Mouse (Mus musculus) thymus, postnatal 4 days (tissue): ENCODE measurements around the gene Nol11.
"Not testable (repeated sequence)": the region's sequence is repeated elsewhere in the genome, so short reads cannot be mapped to it uniquely, and the experiment has no call there.

Source experiments
- DNase-seq: peaks from one replicate; pipeline ENCODE4 v3.0.0; 2021

The Nol11 gene

GRCm38 (mm10) chr11:107154431-107154830 lies 34.8 kb downstream of the Nol11 start:
- no peak for DNase-seq

- DNase-seq = no peak
These were observed 35.5 kb downstream of the Nol11 start for GRCm38 (mm10) chr11:107153645-107154044.

DNA sequence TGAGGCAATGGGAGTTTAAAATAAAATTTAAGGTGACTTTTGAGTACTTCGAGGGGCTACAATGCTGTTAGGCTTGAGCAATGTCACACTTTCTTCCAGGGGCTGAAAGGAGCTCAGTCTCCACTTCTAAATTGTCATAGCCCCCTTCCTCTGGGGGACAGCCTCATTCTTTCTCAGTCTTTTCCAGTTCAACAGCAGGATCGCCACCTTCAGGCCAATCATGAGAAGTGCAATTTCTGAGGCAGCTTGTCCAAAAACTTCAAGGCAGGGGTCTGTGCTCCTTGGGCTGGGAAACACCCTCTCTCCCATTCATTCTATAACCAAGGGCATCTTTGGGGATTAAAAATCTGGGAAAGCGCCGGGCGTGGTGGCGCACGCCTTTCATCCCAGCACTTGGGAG lies 37.4 kb downstream of the Nol11 start:
- peak; percentile 66 for DNase-seq

- DNase-seq = not testable (repeated sequence)
These were observed 45.2 kb downstream of the Nol11 start for GRCm38 (mm10) chr11:107143956-107144355.

GRCm38 (mm10) chr11:107142382-107142781 lies 46.8 kb downstream of the Nol11 start:
- DNase-seq = no peak

DNA sequence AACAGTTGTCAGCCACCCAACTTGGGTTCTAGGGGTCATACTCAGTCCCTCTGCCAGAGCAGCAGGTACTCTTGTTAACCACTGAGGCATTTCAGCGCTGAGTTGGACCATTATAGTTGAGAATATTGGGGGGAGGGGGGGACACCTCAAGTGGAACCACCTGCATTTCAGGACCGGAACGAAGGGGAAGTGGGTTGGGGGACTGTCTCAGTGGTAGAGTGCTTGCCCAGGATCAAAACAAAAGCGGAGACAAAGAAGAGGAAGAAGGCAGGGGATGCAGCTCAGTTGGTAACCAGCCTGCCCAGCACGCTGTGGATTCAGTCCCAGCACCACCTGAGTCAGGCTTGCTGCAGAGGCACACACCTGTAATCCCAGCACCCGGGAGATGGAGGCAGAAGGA lies 48.4 kb downstream of the Nol11 start:
- DNase-seq = peak; percentile 63

DNA sequence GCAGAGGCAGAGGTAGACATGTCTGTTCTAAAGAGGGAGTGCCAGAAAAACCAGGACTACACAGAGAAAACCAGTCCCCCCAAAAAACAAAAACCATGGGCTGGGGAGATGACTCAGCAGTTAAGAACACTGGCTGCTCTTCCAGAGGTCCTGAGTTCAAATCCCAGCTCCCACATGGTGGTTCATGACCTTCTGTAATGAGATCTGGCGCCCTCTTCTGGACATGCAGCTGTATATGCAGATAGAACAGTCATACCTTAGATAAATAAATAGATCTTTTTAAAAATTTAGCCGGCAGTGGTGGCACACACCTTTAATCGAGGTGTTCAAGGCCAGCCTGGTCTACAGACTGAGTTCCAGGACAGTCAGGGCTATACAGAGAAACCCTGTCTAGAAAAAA lies 50.5 kb downstream of the Nol11 start:
- peak; percentile 82 for DNase-seq

DNA sequence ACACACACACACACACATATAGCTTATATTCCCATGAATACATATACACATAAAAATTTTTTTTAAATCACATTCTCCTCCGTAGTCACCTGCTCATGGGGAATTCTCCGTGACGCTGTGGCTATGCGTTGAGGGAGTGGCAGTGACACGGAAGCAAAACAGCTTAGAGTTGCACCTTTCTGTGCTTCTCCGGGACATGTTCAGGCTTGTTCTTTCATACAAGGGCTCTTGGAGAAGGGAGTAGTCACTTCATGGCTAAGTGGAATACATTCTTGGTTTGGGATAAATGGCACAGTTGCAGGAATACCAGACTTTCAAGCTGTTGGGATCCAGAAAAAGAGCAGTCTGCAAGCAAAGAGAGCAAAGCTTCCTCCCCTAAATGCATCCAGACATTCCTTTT lies 51.6 kb downstream of the Nol11 start:
- no peak for DNase-seq

GRCm38 (mm10) chr11:107136458-107136857 lies 52.7 kb downstream of the Nol11 start:
- not testable (repeated sequence) for DNase-seq

- peak; percentile 70 for DNase-seq
These were observed 53.4 kb downstream of the Nol11 start for GRCm38 (mm10) chr11:107135741-107136140.

- DNase-seq = no peak
These were observed 56.8 kb downstream of the Nol11 start for GRCm38 (mm10) chr11:107132426-107132825.

- peak; percentile 95 for DNase-seq
These were observed 57.3 kb downstream of the Nol11 start, which contains the start of gene Bptf for GRCm38 (mm10) chr11:107131749-107132421. Gene Bptf (minus strand): TSS chr11:107132127.

DNA sequence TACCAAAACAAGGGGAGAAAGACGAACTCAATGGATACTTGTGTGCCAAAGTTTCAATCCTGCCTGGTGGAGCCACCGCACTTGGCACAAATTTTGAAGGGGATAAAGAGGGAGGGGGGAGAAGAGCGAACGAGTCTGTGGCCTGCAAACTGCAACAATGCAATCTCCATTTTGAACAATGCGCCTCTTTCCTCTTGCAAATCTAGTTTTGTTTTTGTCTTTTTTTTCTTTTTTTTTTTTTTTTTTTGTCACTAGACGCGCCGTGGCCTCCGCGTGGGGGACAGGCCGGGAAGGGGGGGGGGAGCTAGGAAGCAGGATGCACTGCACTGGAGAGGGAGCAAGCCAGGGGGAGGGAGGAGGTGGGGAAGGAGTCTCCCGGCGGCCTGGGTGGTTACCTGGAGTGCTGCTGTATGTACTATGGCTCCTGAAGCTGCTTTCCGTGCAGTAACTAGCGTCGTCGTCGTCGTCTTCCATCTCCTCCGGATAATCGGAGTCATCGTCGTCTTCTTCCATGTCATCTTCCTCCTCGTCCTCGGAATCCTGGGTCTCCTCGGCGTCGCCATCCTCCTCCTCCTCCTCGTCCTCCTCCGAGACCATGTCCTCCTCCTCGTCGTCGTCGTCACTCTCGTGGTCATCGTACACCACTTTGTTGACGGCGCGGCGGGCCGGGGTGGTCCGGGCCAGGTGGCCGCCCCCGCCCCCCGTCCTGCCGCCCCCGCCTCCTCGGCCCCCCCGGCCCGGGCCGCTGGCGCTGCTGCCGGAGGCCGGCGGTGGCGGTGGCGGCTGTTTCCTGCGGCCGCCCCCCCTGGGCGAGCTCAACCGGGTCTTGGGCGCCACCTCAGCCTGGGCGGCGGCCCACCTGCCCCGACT lies 58.1 kb downstream of the Nol11 start:
- peak; percentile 76 for DNase-seq

DNA sequence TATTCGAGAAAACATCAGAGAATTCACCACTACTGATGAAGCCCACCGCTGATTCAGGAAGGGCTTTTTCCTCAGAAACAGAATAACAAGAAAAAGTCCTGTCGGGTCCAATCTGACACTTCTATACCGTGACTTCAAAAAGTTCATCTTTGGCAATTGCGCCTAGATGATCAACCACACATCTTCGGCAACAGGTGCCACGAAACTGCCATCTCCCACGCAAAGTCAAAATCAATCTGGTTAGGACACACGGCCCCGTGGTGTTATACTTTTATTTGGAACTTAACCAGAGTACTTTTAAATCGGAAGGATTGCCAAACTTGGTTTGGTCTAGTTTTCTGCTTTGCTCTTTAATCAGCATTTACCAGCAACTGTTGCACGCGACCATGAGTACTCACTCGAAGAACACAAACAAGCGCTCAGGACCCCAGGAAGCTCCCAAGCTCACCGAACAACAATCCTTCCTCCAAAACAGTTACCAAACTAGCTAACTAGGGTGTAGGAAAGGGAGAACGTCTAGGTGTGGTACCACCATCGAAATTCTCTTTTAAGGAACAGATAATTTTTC lies 58.9 kb downstream of the Nol11 start:
- peak; percentile 44 for DNase-seq

GRCm38 (mm10) chr11:107129641-107130040 lies 59.5 kb downstream of the Nol11 start:
- no peak for DNase-seq

- not testable (repeated sequence) for DNase-seq
These were observed 62.5 kb downstream of the Nol11 start for GRCm38 (mm10) chr11:107126716-107127115.

DNA sequence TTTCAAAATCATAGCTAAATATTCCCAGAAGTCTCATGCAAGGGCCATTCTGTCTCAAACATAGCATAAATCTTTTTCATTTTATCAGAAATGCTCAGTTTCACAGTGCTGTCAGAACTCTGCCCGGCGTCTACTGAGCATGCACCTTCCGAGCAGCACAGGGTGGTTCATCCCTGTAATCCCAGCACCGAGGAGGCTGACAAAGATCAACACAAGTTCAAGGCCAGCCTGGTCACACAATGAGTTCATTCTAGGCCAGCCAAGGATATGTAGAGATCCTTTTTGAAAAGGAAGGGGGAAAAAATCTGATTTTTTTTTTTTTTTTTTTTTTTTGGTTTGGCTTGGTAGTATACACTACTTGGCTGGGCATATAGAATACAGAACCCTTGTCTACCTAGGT lies 64.2 kb downstream of the Nol11 start:
- no peak for DNase-seq

DNA sequence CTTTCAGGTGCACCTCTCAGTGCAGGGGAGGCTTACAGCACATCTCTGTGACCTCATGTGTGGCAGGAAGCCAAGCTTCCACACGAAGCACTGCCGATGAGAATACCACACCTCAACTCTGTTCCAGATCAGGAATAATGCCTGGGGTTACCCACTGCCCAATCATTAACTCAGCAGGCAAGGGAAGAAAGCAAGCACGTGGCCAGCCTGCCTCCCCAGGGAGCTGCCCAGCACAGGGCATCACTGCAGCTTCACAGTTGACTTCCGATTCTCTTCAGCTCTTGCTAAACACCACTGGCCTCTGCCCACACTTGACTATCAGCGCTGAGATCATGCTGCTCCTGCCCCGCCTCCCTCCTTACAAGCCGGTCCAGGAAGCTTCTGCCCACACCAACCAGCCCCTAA lies 64.9 kb downstream of the Nol11 start:
- DNase-seq = peak; percentile 30

- DNase-seq = no peak
These were observed 71.4 kb downstream of the Nol11 start for GRCm38 (mm10) chr11:107117789-107118188.
